Mouse (Mus musculus): Measurements from ENCODE around the gene Map3k5.

DNA sequence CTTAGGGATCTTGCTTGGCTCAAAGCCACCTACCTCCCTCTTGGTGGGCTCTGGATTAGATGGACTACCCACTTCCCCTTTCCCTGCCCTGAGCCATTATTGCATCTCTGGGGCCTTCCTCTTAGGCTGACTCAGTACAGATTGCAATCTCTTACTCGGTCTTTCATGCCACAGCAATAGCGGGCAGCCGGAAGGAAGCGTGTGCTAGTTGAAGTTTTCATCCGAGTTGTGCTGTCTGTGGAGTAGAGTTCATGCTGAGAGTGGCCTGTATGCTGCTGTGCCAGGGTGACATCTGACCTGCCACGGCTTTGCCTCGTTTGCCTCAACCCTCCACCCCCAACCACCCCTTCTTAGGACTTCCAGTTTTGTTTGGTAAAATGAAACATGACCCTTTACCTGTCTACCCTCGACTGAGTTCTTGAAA, 5.0 kb downstream of the Map3k5 start:
- TF ChIP-seq CTCF (IDR thresholded peaks at IDR 0.05; ENCODE audit: insufficient read depth, low read length), result no peak
- no peak for TF ChIP-seq POLR2A (IDR thresholded peaks at IDR 0.05; ENCODE audit: borderline replicate concordance, extremely low read depth, low read depth, low read length)

All from lung, adult 2 months (tissue).